Mouse (Mus musculus) kidney, postnatal 36 days (tissue): Measurements from ENCODE around the gene Nnmt.

Source experiments
- DNase-seq, 2 experiments: peaks; one replicate each; pipeline ENCODE4 v3.0.0; 2021 to 2022; ENCODE audit warnings: mixed read lengths in 2 of 2

Gene Nnmt

GRCm38 (mm10) chr9:48558637-48559036 is 46.3 kb downstream of the Nnmt start:
- DNase-seq = peak in 1 of 2 experiments; percentile 1

DNA sequence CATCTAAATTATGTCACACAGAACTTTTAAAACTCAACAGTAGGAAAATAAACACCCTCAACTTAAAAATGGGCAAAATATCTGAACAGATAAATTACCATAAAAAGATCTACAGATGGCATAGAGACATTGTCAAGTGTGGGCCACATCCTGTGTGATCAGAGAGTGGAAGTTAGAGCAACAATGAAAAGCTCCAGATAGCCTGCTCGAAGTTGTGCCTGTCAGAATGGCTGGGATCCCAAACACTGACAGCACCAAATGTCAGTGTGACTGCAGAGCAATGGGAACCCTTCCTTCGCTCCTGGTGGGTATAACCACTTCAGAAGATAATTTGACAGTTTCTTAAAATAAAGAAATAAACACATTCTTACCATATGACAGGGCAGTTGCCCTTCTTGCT is 55.9 kb downstream of the Nnmt start:
- no peak for DNase-seq

DNA sequence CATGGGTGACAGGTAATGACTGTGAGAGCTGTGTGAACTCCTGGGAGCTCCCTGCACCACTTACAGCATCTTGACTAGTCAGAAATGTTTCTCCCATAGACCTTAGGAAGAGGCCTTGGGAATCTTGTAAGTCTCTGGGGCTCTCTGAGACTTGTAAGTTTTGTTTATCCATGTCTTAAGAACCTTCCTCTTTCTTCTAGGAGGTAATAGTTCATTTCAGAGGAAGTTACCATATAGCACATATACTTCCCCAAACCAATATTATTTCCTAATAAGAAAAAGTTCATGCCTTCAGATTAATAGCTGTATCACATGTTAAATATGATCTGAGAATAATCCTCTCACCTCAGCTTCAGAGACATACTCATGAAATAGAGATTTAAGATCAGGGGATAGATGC is 57.7 kb downstream of the Nnmt start:
- DNase-seq = no peak
